Mouse (Mus musculus) liver, adult 2 months (tissue): ENCODE measurements around the gene Sorbs1. TPM values are rescaled to one million over a fixed set of nuclear protein-coding genes. Genes with fewer than 3 reads are reported as not detected.

Experiments
- DNase-seq: peaks from one replicate; pipeline ENCODE4 v3.0.0-alpha.2; 2011; ENCODE audit warnings: low read depth, low spot score; ENCODE audit errors: extremely low read depth
- H3K27ac ChIP-seq: fragments of 200-500 bp; replicated peaks from 2 replicates; pipeline ENCODE4 v1.5.1; 2012; ENCODE audit warnings: low read depth, mild to moderate bottlenecking, control low read depth, inconsistent platforms, low read length; ENCODE audit not compliant: insufficient read depth
- H3K27me3 ChIP-seq: fragments of 200-500 bp; 2 replicates; pipeline ENCODE4 v1.6.1; 2012; ENCODE audit warnings: mild to moderate bottlenecking, moderate library complexity, low read length, inconsistent platforms; ENCODE audit not compliant: control insufficient read depth, insufficient read depth
- H3K36me3 ChIP-seq: fragments of 200-500 bp; 2 replicates; pipeline ENCODE4 v1.6.1; 2012; ENCODE audit warnings: low read length, inconsistent platforms; ENCODE audit not compliant: control insufficient read depth, insufficient read depth
- H3K4me1 ChIP-seq: fragments of 200-500 bp; 2 replicates; pipeline ENCODE4 v1.6.1; 2011; ENCODE audit warnings: low read length; ENCODE audit not compliant: control insufficient read depth, insufficient read depth
- H3K4me3 ChIP-seq: fragments of 200-500 bp; 2 replicates; pipeline ENCODE4 v1.5.1; 2011; ENCODE audit warnings: low read depth, mild to moderate bottlenecking, control low read depth, low read length, moderate library complexity; ENCODE audit not compliant: insufficient read depth
- H3K79me2 ChIP-seq: fragments of 200-500 bp; 2 replicates; pipeline ENCODE4 v1.6.1; 2012; ENCODE audit warnings: inconsistent platforms, mild to moderate bottlenecking, low read length, moderate library complexity; ENCODE audit not compliant: control insufficient read depth, insufficient read depth
- H3K9ac ChIP-seq: fragments of 200-500 bp; 2 replicates; pipeline ENCODE4 v1.6.1; 2012; ENCODE audit warnings: low read depth, mild to moderate bottlenecking, control low read depth, inconsistent platforms, low read length
- CTCF ChIP-seq: fragments of 200-500 bp; IDR thresholded peaks from 2 replicates; pipeline ENCODE4 v1.5.1; 2011; ENCODE audit warnings: low read depth, low read length, control low read depth
- POLR2A ChIP-seq: fragments of 200-500 bp; IDR thresholded peaks from 2 replicates; pipeline ENCODE4 v1.6.1; 2011; ENCODE audit warnings: low read length, control low read depth; ENCODE audit not compliant: insufficient read depth; ENCODE audit errors: extremely low read depth
- WGBS: fragments of 180-500 bp; shearing (Covaris S2); methylation state at CpG from one replicate; pipeline ENCODE4 v1.1.7; 2018; 5-methylcytosine and 5-hydroxymethylcytosine counted together
- polyA plus RNA-seq: library from polyadenylated mRNA; depleted of rRNA; stranded (reverse); fragments of >200 nt; gene quantifications from 2 replicates; pipeline ENCODE4 v1.2.3, GENCODE M21; 2012
- total RNA-seq: library from RNA; depleted of rRNA; stranded (reverse); fragments of >200 nt; gene quantifications from 2 replicates; pipeline ENCODE4 v1.2.3, GENCODE M21; 2014

Gene Sorbs1
- total and polyA plus RNA-seq, 2 experiments, result 12.0 to 41.0 TPM

GRCm38 (mm10) chr19:40415725-40416124 lies 97.9 kb downstream of the Sorbs1 start:
- DNase-seq, result no peak
- Histone ChIP-seq H3K9ac (no peak overlapping the region), H3K79me2 (no peaks in the 10 kb centered on the region; the same call in 1 of the 2 replicates), H3K36me3 (no peaks in the 10 kb centered on the region), H3K4me3 (no peak overlapping the region), H3K27ac (peak overlapping the region; percentile 62), H3K27me3 (no peaks in the 10 kb centered on the region), H3K4me1 (peaks cover 40% of the 10 kb centered on the region)
- 81% methylated on average over 1 of the region's 1 CpGs for WGBS
- no peak for TF ChIP-seq POLR2A
- TF ChIP-seq CTCF, result no peak

GRCm38 (mm10) chr19:40414798-40415475 lies 98.6 kb downstream of the Sorbs1 start:
- no peaks in the 10 kb centered on the region; the same call in 1 of the 2 replicates for H3K79me2 ChIP-seq
- peaks cover 42% of the 10 kb centered on the region for H3K4me1 ChIP-seq
- no peaks in the 10 kb centered on the region for H3K27me3 ChIP-seq
- peak overlapping the region; percentile 98 for H3K27ac ChIP-seq
- WGBS, result 21% methylated on average over 11 of the region's 11 CpGs
- no peak for TF ChIP-seq CTCF
- TF ChIP-seq POLR2A, result no peak
- peak overlapping the region; percentile 62 for H3K9ac ChIP-seq
- peak; percentile 80 for DNase-seq
- H3K4me3 ChIP-seq, result no peak overlapping the region
- no peaks in the 10 kb centered on the region for H3K36me3 ChIP-seq

GRCm38 (mm10) chr19:40414386-40414785 lies 99.2 kb downstream of the Sorbs1 start:
- Histone ChIP-seq H3K4me3 (no peak overlapping the region), H3K79me2 (peaks cover 4% of the 10 kb centered on the region; the same call in 1 of the 2 replicates), H3K27me3 (no peaks in the 10 kb centered on the region), H3K27ac (peak overlapping the region; percentile 98), H3K4me1 (peaks cover 44% of the 10 kb centered on the region), H3K9ac (no peak overlapping the region), H3K36me3 (no peaks in the 10 kb centered on the region)
- DNase-seq, result peak; percentile 85
- 26% methylated on average over 6 of the region's 6 CpGs for WGBS
- no peak for TF ChIP-seq POLR2A
- TF ChIP-seq CTCF, result no peak

DNA sequence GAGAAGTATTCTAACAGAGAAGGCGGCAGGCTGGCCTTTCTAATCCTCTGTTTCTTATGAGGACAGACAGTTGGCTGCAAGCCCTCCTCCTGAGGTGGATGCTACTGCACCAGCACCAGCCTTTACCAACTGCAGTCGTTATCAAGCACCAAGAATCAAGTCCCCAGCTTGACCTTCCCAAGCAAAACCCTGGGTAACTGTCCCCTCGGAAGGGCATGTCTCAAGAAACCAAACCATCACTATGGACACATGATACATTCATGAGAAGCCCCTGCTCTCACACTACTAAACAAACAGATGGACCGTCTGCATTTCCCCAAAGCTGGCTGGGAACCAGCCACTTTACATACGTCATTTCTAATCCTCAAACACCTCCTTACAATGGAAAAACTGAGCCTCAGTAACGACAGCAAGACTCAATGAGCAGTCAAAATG lies 102.2 kb downstream of the Sorbs1 start:
- Histone ChIP-seq H3K79me2 (peaks cover 12% of the 10 kb centered on the region; the same call in 1 of the 2 replicates), H3K9ac (no peak overlapping the region), H3K36me3 (no peaks in the 10 kb centered on the region), H3K4me3 (no peak overlapping the region), H3K4me1 (peaks cover 48% of the 10 kb centered on the region), H3K27me3 (no peaks in the 10 kb centered on the region), H3K27ac (peak overlapping the region; percentile 24)
- no peak for DNase-seq
- 69% methylated on average over 6 of the region's 6 CpGs for WGBS
- TF ChIP-seq POLR2A (no peak), CTCF (no peak)

DNA sequence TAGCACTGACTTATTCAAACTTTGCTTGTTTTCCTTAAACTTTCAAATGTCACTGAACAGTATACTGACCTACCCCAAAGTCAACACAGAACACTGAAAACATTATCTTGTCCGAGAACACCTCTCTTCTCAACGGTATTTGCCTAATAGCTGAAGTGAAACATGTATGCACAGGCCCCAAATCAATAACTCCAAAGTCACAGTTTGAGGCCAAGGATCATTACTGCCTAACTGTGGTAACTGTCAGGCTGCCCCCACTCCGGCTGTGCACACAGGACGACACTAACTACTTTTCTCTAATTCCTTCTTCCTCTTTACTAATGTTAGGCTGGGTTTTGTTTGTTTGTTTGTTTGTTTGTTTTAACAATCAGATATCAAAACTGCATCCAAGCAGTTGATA lies 103.1 kb downstream of the Sorbs1 start:
- Histone ChIP-seq H3K9ac (no peak overlapping the region), H3K4me1 (peaks cover 47% of the 10 kb centered on the region), H3K27me3 (no peaks in the 10 kb centered on the region), H3K36me3 (no peaks in the 10 kb centered on the region), H3K4me3 (no peak overlapping the region), H3K27ac (peak overlapping the region; percentile 98), H3K79me2 (peaks cover 12% of the 10 kb centered on the region; the same call in 1 of the 2 replicates)
- DNase-seq, result peak; percentile 95
- WGBS, result 22% methylated on average over 4 of the region's 4 CpGs
- no peak for TF ChIP-seq CTCF
- TF ChIP-seq POLR2A, result no peak

GRCm38 (mm10) chr19:40410109-40410508 lies 103.5 kb downstream of the Sorbs1 start:
- Histone ChIP-seq H3K9ac (peak overlapping the region; percentile 42), H3K27ac (peak overlapping the region; percentile 98), H3K4me3 (no peak overlapping the region), H3K36me3 (no peaks in the 10 kb centered on the region), H3K4me1 (peaks cover 46% of the 10 kb centered on the region), H3K79me2 (peaks cover 12% of the 10 kb centered on the region; the same call in 1 of the 2 replicates), H3K27me3 (no peaks in the 10 kb centered on the region)
- DNase-seq, result no peak
- 29% methylated on average over 9 of the region's 9 CpGs for WGBS
- TF ChIP-seq POLR2A (no peak), CTCF (no peak)
